21 mouse cellular contexts compared by ENCODE assay signal in genomic region chr9:27515427-27516110, GRCm38 (mm10).
A peak's percentile ranks its signal among the peaks of the same experiment; 100 is the strongest.
DNase-seq lines count a peak whose midpoint lies in the region; ATAC-seq and TF ChIP-seq lines count a peak whose summit lies in the region.
"Had no signal": no experiment of that assay in that cellular context is flagged by ENCODE, and none has a peak within 500 bp of the region (broad histone marks: within the 10 kb centered on the region; RNA-seq: fewer than 3 reads in every experiment).

No protein-coding gene starts in this region.

- ATAC-seq in forebrain, embryonic 16.5 days, result peak; percentile 28
- ATAC-seq in forebrain, embryonic 11.5 days (replicated peaks; ENCODE audit: low FRiP score), result no peak
- ATAC-seq: activated CD4-positive, CD25-positive, alpha-beta regulatory T cell, adult 4 months had no signal

- no peaks in the 10 kb centered on the region for H3K9me3 ChIP-seq in forebrain, embryonic 16.5 days (ENCODE audit: control insufficient read depth, low read length)
- no peaks in the 10 kb centered on the region for H3K9me3 ChIP-seq in forebrain, embryonic 11.5 days (ENCODE audit: control insufficient read depth, low read length)
- H3K9me3 ChIP-seq: embryonic facial prominence, embryonic 12.5 days; embryonic facial prominence, embryonic 15.5 days; forebrain, embryonic 12.5 days; hindbrain, embryonic 12.5 days; hindbrain, embryonic 15.5 days had no signal

- DNase-seq in forebrain, embryonic 11.5 days (ENCODE audit: low spot score), result no peak
- DNase-seq in left cerebral cortex, adult 2 months (ENCODE audit: extremely low spot score in 1 of 2, low spot score in 2 of 2), result no peak
- no peak for DNase-seq in left cerebral cortex, postnatal 4 days
- peak; percentile 76 for DNase-seq in brain, adult 2 months (ENCODE audit: low read depth, low spot score)
- no peak for DNase-seq in right cerebral cortex, postnatal 25 days
- DNase-seq: adrenal gland, adult 8-10 months; adrenal gland, postnatal 25 days; cerebellum, adult 11 months; cerebellum, adult 2 months; cerebellum, adult 9-11 months; cerebellum, postnatal 25 days; gastrocnemius, adult 2 months; gastrocnemius, postnatal 14 days had no signal

- WGBS in forebrain, embryonic 16.5 days, result 87% methylated on average over 4 of the region's 4 CpGs
- WGBS in forebrain, embryonic 11.5 days, result 93% methylated on average over 4 of the region's 4 CpGs

- no peak overlapping the region; the same call in 1 of the 2 replicates for H3K27ac ChIP-seq in forebrain, embryonic 16.5 days (ENCODE audit: low read length)
- H3K27ac ChIP-seq in forebrain, embryonic 11.5 days (ENCODE audit: low read depth, low read length), result no peak overlapping the region
- H3K27ac ChIP-seq in left cerebral cortex, adult 2 months, result peak overlapping the region; percentile 63
- H3K27ac ChIP-seq: embryonic facial prominence, embryonic 12.5 days; embryonic facial prominence, embryonic 15.5 days; forebrain, embryonic 12.5 days; gastrocnemius, adult 2 months; hindbrain, embryonic 12.5 days; hindbrain, embryonic 15.5 days had no signal

- intact Hi-C loops in left cerebral cortex, adult 2 months (cut with DNase I), result no loop called here
- intact Hi-C loops in left cerebral cortex, postnatal 4 days (cut with DNase I), result no loop called here

- TF ChIP-seq CTCF in left cerebral cortex, adult 2 months (IDR thresholded peaks at IDR 0.05), result no peak

- H3K9ac ChIP-seq in forebrain, embryonic 16.5 days (replicated peaks; ENCODE audit: low read depth, low read length), result no peak overlapping the region
- no peak overlapping the region for H3K9ac ChIP-seq in forebrain, embryonic 11.5 days (ENCODE audit: low read length)
- H3K9ac ChIP-seq: embryonic facial prominence, embryonic 12.5 days; embryonic facial prominence, embryonic 15.5 days; forebrain, embryonic 12.5 days; hindbrain, embryonic 12.5 days; hindbrain, embryonic 15.5 days had no signal

- peaks cover 15% of the 10 kb centered on the region for H3K4me1 ChIP-seq in forebrain, embryonic 16.5 days (replicated peaks; ENCODE audit: control insufficient read depth, insufficient read depth, low read length)
- H3K4me1 ChIP-seq in forebrain, embryonic 11.5 days (replicated peaks; ENCODE audit: control insufficient read depth, insufficient read depth, low read length), result no peaks in the 10 kb centered on the region; the same call in 1 of the 2 replicates
- H3K4me1 ChIP-seq: embryonic facial prominence, embryonic 12.5 days; embryonic facial prominence, embryonic 15.5 days; forebrain, embryonic 12.5 days; hindbrain, embryonic 12.5 days; hindbrain, embryonic 15.5 days had no signal

- no peak overlapping the region for H3K4me2 ChIP-seq in forebrain, embryonic 16.5 days (ENCODE audit: low read length)
- H3K4me2 ChIP-seq in forebrain, embryonic 11.5 days (ENCODE audit: low read depth, low read length, severe bottlenecking), result no peak overlapping the region
- H3K4me2 ChIP-seq: embryonic facial prominence, embryonic 12.5 days; embryonic facial prominence, embryonic 15.5 days; forebrain, embryonic 12.5 days; heart, embryonic 11.5 days; hindbrain, embryonic 12.5 days; hindbrain, embryonic 15.5 days had no signal

- H3K4me3 ChIP-seq in forebrain, embryonic 16.5 days (replicated peaks; ENCODE audit: low read length), result no peak overlapping the region
- no peak overlapping the region for H3K4me3 ChIP-seq in forebrain, embryonic 11.5 days (ENCODE audit: low read depth, low read length)
- no peak overlapping the region for H3K4me3 ChIP-seq in left cerebral cortex, adult 2 months
- H3K4me3 ChIP-seq: embryonic facial prominence, embryonic 12.5 days; embryonic facial prominence, embryonic 15.5 days; forebrain, embryonic 12.5 days; gastrocnemius, adult 2 months; hindbrain, embryonic 12.5 days; hindbrain, embryonic 15.5 days had no signal

- H3K36me3 ChIP-seq in forebrain, embryonic 16.5 days (ENCODE audit: control insufficient read depth, insufficient read depth), result no peaks in the 10 kb centered on the region
- H3K36me3 ChIP-seq in forebrain, embryonic 11.5 days (ENCODE audit: control insufficient read depth, insufficient read depth, low read length), result no peaks in the 10 kb centered on the region
- H3K36me3 ChIP-seq: embryonic facial prominence, embryonic 12.5 days; embryonic facial prominence, embryonic 15.5 days; forebrain, embryonic 12.5 days; hindbrain, embryonic 12.5 days; hindbrain, embryonic 15.5 days had no signal

- H3K27me3 ChIP-seq in forebrain, embryonic 16.5 days (replicated peaks; ENCODE audit: control insufficient read depth, insufficient read depth, low read length), result no peaks in the 10 kb centered on the region
- H3K27me3 ChIP-seq in forebrain, embryonic 11.5 days (ENCODE audit: control insufficient read depth, insufficient read depth, low read length), result no peaks in the 10 kb centered on the region
- H3K27me3 ChIP-seq: embryonic facial prominence, embryonic 12.5 days; embryonic facial prominence, embryonic 15.5 days; forebrain, embryonic 12.5 days; hindbrain, embryonic 12.5 days; hindbrain, embryonic 15.5 days had no signal
